In genomic region chr11:11907703-11908413, GRCm38 (mm10) we compare ENCODE assay signal across 13 mouse cellular contexts. TPM values are rescaled to one million over a fixed set of nuclear protein-coding genes. Genes with fewer than 3 reads are reported as not detected.
A peak's percentile ranks its signal among the peaks of the same experiment; 100 is the strongest.
DNase-seq lines count a peak whose midpoint lies in the region; ATAC-seq lines count a peak whose summit lies in the region.
"Had no signal": no experiment of that assay in that cellular context is flagged by ENCODE, and none has a peak within 500 bp of the region (broad histone marks: within the 10 kb centered on the region; RNA-seq: fewer than 3 reads in every experiment).

No protein-coding gene starts in this region.

- 0 out of 2 replicates have a peak, but pooled peaks cover 4% of the 10 kb centered on the region for H3K4me1 ChIP-seq in stomach, embryonic 14.5 days (ENCODE audit: control insufficient read depth, insufficient read depth, low read length)
- H3K4me1 ChIP-seq: forebrain, embryonic 13.5 days; hindbrain, embryonic 12.5 days; megakaryocyte, embryonic 14.5 days had no signal

- no peaks in the 10 kb centered on the region for H3K9me3 ChIP-seq in stomach, embryonic 14.5 days (ENCODE audit: control insufficient read depth, low read depth, low read length)
- H3K9me3 ChIP-seq: forebrain, embryonic 13.5 days; hindbrain, embryonic 12.5 days; megakaryocyte, embryonic 14.5 days had no signal

- 37% methylated on average over 7 of the region's 7 CpGs for whole genome bisulfite sequencing in stomach, embryonic 14.5 days

- ATAC-seq in stomach, embryonic 14.5 days (ENCODE audit: insufficient number of reproducible peaks, insufficient read depth, low FRiP score, low read depth) = no peak; the same call in 1 of the 2 replicates
- ATAC-seq in granulocyte monocyte progenitor cell, adult 5-6 weeks (replicated peaks; ENCODE audit: poor library complexity, severe bottlenecking) = no peak
- ATAC-seq: forebrain, embryonic 13.5 days had no signal

- H3K4me3 ChIP-seq in stomach, embryonic 14.5 days (ENCODE audit: low read depth, low read length) = no peak overlapping the region
- H3K4me3 ChIP-seq: forebrain, embryonic 13.5 days; hindbrain, embryonic 12.5 days; megakaryocyte, embryonic 14.5 days had no signal

- H3K27ac ChIP-seq in stomach, embryonic 14.5 days (ENCODE audit: low read length) = peak overlapping the region; percentile 48
- H3K27ac ChIP-seq: forebrain, embryonic 13.5 days; hindbrain, embryonic 12.5 days had no signal

- intact Hi-C loops in left cerebral cortex, postnatal 25 days (cut with DNase I) = no loop called here
- intact Hi-C loops in left cerebral cortex, postnatal 4 days (cut with DNase I) = no loop called here

- no peaks in the 10 kb centered on the region for H3K27me3 ChIP-seq in stomach, embryonic 14.5 days (ENCODE audit: control insufficient read depth, insufficient read depth, low read length)
- H3K27me3 ChIP-seq: forebrain, embryonic 13.5 days; hindbrain, embryonic 12.5 days; megakaryocyte, embryonic 14.5 days had no signal

- DNase-seq in left cerebral cortex, postnatal 25 days (ENCODE audit: low spot score in 2 of 2) = peak; percentile 24 to 60
- DNase-seq in left cerebral cortex, postnatal 4 days = no peak
- DNase-seq in brain, adult 2 months (ENCODE audit: low read depth, low spot score) = peak; percentile 59
- DNase-seq in gonadal fat pad, adult 2 months (ENCODE audit: low read depth) = peak; percentile 33
- DNase-seq in kidney, adult 9 months = no peak
- DNase-seq: cerebellum, adult 9-11 months; kidney, postnatal 14 days; thymus, postnatal 36 days had no signal

- no peak overlapping the region for H3K9ac ChIP-seq in stomach, embryonic 14.5 days (replicated peaks; ENCODE audit: low read depth, low read length)
- H3K9ac ChIP-seq: forebrain, embryonic 13.5 days; hindbrain, embryonic 12.5 days had no signal

- H3K4me2 ChIP-seq in stomach, embryonic 14.5 days (replicated peaks; ENCODE audit: low read depth, low read length) = no peak overlapping the region
- H3K4me2 ChIP-seq: forebrain, embryonic 13.5 days; hindbrain, embryonic 12.5 days had no signal

- H3K36me3 ChIP-seq in stomach, embryonic 14.5 days (ENCODE audit: control insufficient read depth, insufficient read depth, low read length) = no peaks in the 10 kb centered on the region
- H3K36me3 ChIP-seq: hindbrain, embryonic 12.5 days had no signal

RNA-seq across cellular contexts. Expression of gene Ddc, which starts 9.9 kb away (rescaled TPM):
- 1 to 10 TPM; 5.4 to 7.0 TPM for total RNA-seq in left cerebral cortex, postnatal 25 days (2021)
- total RNA-seq in left cerebral cortex, postnatal 4 days (2021) = 1 to 10 TPM; 2.6 to 3.7 TPM
- 0.69 and 1.7 TPM in 2 replicates for polyA plus RNA-seq in gonadal fat pad, adult 2 months (2012; rRNA removed)
- polyA plus RNA-seq in stomach, embryonic 14.5 days (2014; fragmentation: Nextera tagmentation; extraction: Ambion mirVana) = 36.7 and 47.2 TPM in 2 replicates
- 2.1 TPM in 1 of 2 replicates, not detected in the other for total RNA-seq in granulocyte monocyte progenitor cell, adult 5-6 weeks (2014; fragmentation: Nextera tagmentation)
- 0.65 TPM in 1 of 2 replicates, not detected in the other for total RNA-seq in granulocyte monocyte progenitor cell, adult 5-6 weeks (2017)

Comparison
In these comparisons a context has a peak if more than half of its experiments do, and no peak if none do; other contexts are left out.
1. DNase-seq: peak in left cerebral cortex, postnatal 25 days (2 of 2), brain, adult 2 months (single experiment) and gonadal fat pad, adult 2 months (single experiment); none in left cerebral cortex, postnatal 4 days (single experiment) and kidney, adult 9 months (single experiment).